Mouse (Mus musculus): ENCODE measurements at regions not wholly inside any gene's neighbourhood (a gene's known extent, or its start where the extent isn't known, plus 50 kb on each side); places are given as distances from the start of the nearest gene placed in this dataset.
A peak's percentile ranks its signal among the peaks of the same experiment; 100 is the strongest.

DNA sequence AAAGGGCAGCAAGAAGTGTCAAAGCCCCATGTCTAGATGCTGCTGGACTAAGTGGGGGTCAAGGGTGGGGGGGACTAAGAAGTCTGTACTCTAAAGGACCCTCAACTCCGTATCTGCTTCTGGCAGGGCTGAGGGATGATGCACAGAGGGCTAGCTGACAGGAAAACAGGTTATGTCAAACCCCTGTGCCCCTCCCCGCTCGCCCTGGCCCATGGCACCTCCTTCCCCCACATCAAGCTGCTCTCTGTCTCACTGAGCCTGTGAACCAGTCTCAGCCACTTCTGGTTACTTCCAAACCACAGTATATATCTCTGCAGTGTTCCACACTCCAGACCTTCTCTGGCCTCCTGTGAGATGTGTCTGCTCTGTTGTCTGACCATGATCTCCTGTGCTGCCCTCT, 63.8 kb upstream of the Ubl3 start:
- no peak for ATAC-seq (ENCODE audit: low TSS enrichment)

DNA sequence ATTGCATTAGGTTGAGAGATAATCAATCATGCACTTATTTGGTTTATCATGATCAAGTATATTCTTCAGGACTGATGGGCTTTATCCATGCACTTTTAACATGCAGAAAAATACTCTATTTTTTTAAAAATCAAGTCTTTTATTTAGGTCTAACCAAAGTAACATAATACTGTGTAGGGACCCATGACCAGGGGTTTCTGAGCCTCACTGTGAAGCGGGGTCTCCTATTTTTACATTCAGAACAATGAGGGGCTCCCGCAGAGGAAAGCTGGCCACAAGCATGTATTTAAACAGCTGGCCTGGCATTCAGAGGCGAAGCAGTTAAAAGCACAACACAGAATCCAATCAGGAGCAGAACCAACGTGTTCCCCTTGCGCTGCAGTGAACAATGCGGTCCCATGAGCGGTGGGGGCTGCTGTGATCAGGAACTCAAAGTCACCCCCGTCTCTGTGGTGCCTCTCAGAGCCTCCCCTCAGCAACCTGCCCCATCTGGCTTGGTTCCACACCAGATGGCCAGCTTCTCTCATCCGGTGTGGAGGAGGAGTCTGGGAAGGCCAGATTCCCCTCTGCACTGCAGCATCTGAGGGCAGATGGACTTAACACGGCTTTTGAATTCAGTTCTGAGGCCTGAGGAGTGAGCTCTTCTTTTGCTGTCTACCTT, 63.2 kb upstream of the Ubl3 start:
- ATAC-seq (ENCODE audit: low TSS enrichment), result no peak

DNA sequence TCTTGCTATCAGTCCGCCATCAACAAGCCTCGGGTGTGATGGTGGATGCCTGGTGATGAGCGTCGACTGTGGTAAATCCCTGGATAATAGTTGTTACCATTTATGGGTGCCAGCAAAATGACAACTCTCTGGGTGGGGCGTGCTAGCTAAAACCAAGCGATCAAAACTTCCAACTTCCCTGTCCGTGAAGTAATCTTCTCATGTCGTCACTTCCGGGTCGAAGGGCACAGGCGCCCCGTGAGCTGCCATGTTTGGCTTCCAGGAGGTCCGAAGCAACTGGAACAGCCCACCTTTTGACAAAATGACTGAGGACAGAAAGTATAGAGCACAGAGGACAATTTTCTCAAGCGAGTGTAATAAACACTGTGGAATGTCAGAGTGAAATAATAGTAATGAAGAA, 62.5 kb upstream of the Ubl3 start:
- no peak for ATAC-seq (ENCODE audit: low TSS enrichment)

GRCm38 (mm10) chr5:148611323-148611722, 58.7 kb upstream of the Ubl3 start:
- no peak for ATAC-seq (ENCODE audit: low TSS enrichment)

GRCm38 (mm10) chr5:148609506-148609880, 56.9 kb upstream of the Ubl3 start:
- ATAC-seq (ENCODE audit: low TSS enrichment), result no peak

GRCm38 (mm10) chr5:148608857-148609505, 56.4 kb upstream of the Ubl3 start:
- no peak for ATAC-seq (ENCODE audit: low TSS enrichment)

GRCm38 (mm10) chr5:148608178-148608577, 55.6 kb upstream of the Ubl3 start:
- ATAC-seq (ENCODE audit: low TSS enrichment), result no peak

DNA sequence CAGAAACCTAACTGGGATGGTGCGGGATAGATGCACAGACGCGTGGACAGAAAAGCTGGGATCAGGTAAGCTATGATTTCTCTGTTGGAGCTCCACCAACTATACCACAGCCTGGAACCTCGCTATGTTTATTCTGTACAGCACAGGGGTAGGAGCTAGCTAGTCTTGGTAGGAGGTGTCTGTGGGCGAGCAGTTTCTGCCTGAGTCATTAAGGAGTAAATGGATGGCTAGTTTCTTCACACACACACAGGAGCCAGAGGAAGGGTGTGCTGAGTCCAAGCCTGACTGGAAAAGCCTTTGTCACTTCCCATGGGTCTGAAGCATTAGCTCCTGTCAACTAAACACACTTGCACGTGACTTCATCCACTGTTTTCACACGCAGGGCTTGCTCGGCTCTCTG, 53.1 kb upstream of the Ubl3 start:
- peak; percentile 93 for ATAC-seq (ENCODE audit: low TSS enrichment)

Measured in frontal cortex, adult (tissue).